Mouse (Mus musculus): ENCODE measurements at regions not wholly inside any gene's neighbourhood (a gene's known extent, or its start where the extent isn't known, plus 50 kb on each side); places are given as distances from the start of the nearest gene placed in this dataset.

- Histone ChIP-seq H3K36me3 (ENCODE audit: control insufficient read depth, insufficient read depth, low read length) (no peaks in the 10 kb centered on the region), H3K4me2 (ENCODE audit: low read length) (no peak overlapping the region), H3K27ac (replicated peaks in 1 of 2; ENCODE audit: control insufficient read depth in 1 of 2, insufficient read depth in 1 of 2, low read depth in 2 of 2, low read length in 2 of 2) (no peak overlapping the region), H3K4me3 (ENCODE audit: control insufficient read depth in 1 of 2, insufficient read depth in 1 of 2, low read depth in 1 of 2, low read length in 2 of 2) (no peak overlapping the region), H3K4me1 (ENCODE audit: control insufficient read depth in 2 of 2, insufficient read depth in 2 of 2, low read length in 2 of 2) (no peaks in the 10 kb centered on the region; a peak in 1 of 4 replicates), H3K27me3 (ENCODE audit: control insufficient read depth, insufficient read depth, low read length) (no peaks in the 10 kb centered on the region), H3K9ac (ENCODE audit: low read length) (no peak overlapping the region), H3K9me3 (ENCODE audit: control insufficient read depth, low read length) (no peaks in the 10 kb centered on the region)
- 66% methylated on average over 5 of the region's 5 CpGs for WGBS
- ATAC-seq (ENCODE audit: insufficient number of reproducible peaks, insufficient read depth, low FRiP score, low read depth): no peak
These were observed 61.6 kb downstream of the Spesp1 start for GRCm38 (mm10) chr9:62220451-62220850.

- ATAC-seq (ENCODE audit: insufficient number of reproducible peaks, insufficient read depth, low FRiP score, low read depth): no peak
These were observed 66.7 kb downstream of the Spesp1 start for GRCm38 (mm10) chr9:62215151-62215859.

GRCm38 (mm10) chr9:62214546-62214945 is 67.5 kb downstream of the Spesp1 start:
- no peak overlapping the region for H3K4me2 ChIP-seq (ENCODE audit: low read length)
- no peaks in the 10 kb centered on the region for H3K36me3 ChIP-seq (ENCODE audit: control insufficient read depth, insufficient read depth, low read length)
- no peaks in the 10 kb centered on the region for H3K4me1 ChIP-seq (ENCODE audit: control insufficient read depth in 2 of 2, insufficient read depth in 2 of 2, low read length in 2 of 2)
- no peaks in the 10 kb centered on the region for H3K27me3 ChIP-seq (ENCODE audit: control insufficient read depth, insufficient read depth, low read length)
- H3K4me3 ChIP-seq (ENCODE audit: control insufficient read depth in 1 of 2, insufficient read depth in 1 of 2, low read depth in 1 of 2, low read length in 2 of 2): no peak overlapping the region
- WGBS: 73% methylated on average over 4 of the region's 4 CpGs
- H3K27ac ChIP-seq (replicated peaks in 1 of 2; ENCODE audit: control insufficient read depth in 1 of 2, insufficient read depth in 1 of 2, low read depth in 2 of 2, low read length in 2 of 2): no peak overlapping the region
- no peaks in the 10 kb centered on the region for H3K9me3 ChIP-seq (ENCODE audit: control insufficient read depth, low read length)
- ATAC-seq (ENCODE audit: insufficient number of reproducible peaks, insufficient read depth, low FRiP score, low read depth): no peak
- H3K9ac ChIP-seq (ENCODE audit: low read length): no peak overlapping the region

More at GRCm38 (mm10) chr9:62215151-62215859, 66.7 kb downstream of the Spesp1 start:
- 75% methylated on average over 13 of the region's 13 CpGs for WGBS
- Histone ChIP-seq H3K4me3 (ENCODE audit: control insufficient read depth in 1 of 2, insufficient read depth in 1 of 2, low read depth in 1 of 2, low read length in 2 of 2) (no peak overlapping the region), H3K36me3 (ENCODE audit: control insufficient read depth, insufficient read depth, low read length) (no peaks in the 10 kb centered on the region), H3K4me2 (ENCODE audit: low read length) (no peak overlapping the region), H3K4me1 (ENCODE audit: control insufficient read depth in 2 of 2, insufficient read depth in 2 of 2, low read length in 2 of 2) (no peaks in the 10 kb centered on the region), H3K27ac (replicated peaks in 1 of 2; ENCODE audit: control insufficient read depth in 1 of 2, insufficient read depth in 1 of 2, low read depth in 2 of 2, low read length in 2 of 2) (no peak overlapping the region), H3K9me3 (ENCODE audit: control insufficient read depth, low read length) (no peaks in the 10 kb centered on the region), H3K9ac (ENCODE audit: low read length) (no peak overlapping the region), H3K27me3 (ENCODE audit: control insufficient read depth, insufficient read depth, low read length) (no peaks in the 10 kb centered on the region)

GRCm38 (mm10) chr9:62212615-62213014 is 69.4 kb downstream of the Spesp1 start:
- Histone ChIP-seq H3K9ac (ENCODE audit: low read length) (no peak overlapping the region), H3K4me3 (ENCODE audit: control insufficient read depth in 1 of 2, insufficient read depth in 1 of 2, low read depth in 1 of 2, low read length in 2 of 2) (no peak overlapping the region), H3K9me3 (ENCODE audit: control insufficient read depth, low read length) (no peaks in the 10 kb centered on the region), H3K27ac (replicated peaks in 1 of 2; ENCODE audit: control insufficient read depth in 1 of 2, insufficient read depth in 1 of 2, low read depth in 2 of 2, low read length in 2 of 2) (no peak overlapping the region), H3K4me1 (ENCODE audit: control insufficient read depth in 2 of 2, insufficient read depth in 2 of 2, low read length in 2 of 2) (no peaks in the 10 kb centered on the region), H3K36me3 (ENCODE audit: control insufficient read depth, insufficient read depth, low read length) (no peaks in the 10 kb centered on the region), H3K27me3 (ENCODE audit: control insufficient read depth, insufficient read depth, low read length) (no peaks in the 10 kb centered on the region), H3K4me2 (ENCODE audit: low read length) (no peak overlapping the region)
- no peak for ATAC-seq (ENCODE audit: insufficient number of reproducible peaks, insufficient read depth, low FRiP score, low read depth)
- 49% methylated on average over 6 of the region's 6 CpGs for WGBS

- Histone ChIP-seq H3K9ac (ENCODE audit: low read length) (no peak overlapping the region), H3K36me3 (ENCODE audit: control insufficient read depth, insufficient read depth, low read length) (no peaks in the 10 kb centered on the region), H3K4me1 (ENCODE audit: control insufficient read depth in 2 of 2, insufficient read depth in 2 of 2, low read length in 2 of 2) (no peaks in the 10 kb centered on the region), H3K27ac (replicated peaks in 1 of 2; ENCODE audit: control insufficient read depth in 1 of 2, insufficient read depth in 1 of 2, low read depth in 2 of 2, low read length in 2 of 2) (no peak overlapping the region), H3K4me3 (ENCODE audit: control insufficient read depth in 1 of 2, insufficient read depth in 1 of 2, low read depth in 1 of 2, low read length in 2 of 2) (no peak overlapping the region), H3K27me3 (ENCODE audit: control insufficient read depth, insufficient read depth, low read length) (no peaks in the 10 kb centered on the region), H3K9me3 (ENCODE audit: control insufficient read depth, low read length) (no peaks in the 10 kb centered on the region), H3K4me2 (ENCODE audit: low read length) (no peak overlapping the region)
- ATAC-seq (ENCODE audit: insufficient number of reproducible peaks, insufficient read depth, low FRiP score, low read depth): no peak
- 81% methylated on average over 5 of the region's 5 CpGs for WGBS
These were observed 71.2 kb downstream of the Spesp1 start for GRCm38 (mm10) chr9:62210815-62211214.

- Histone ChIP-seq H3K4me3 (ENCODE audit: control insufficient read depth in 1 of 2, insufficient read depth in 1 of 2, low read depth in 1 of 2, low read length in 2 of 2) (no peak overlapping the region), H3K9ac (ENCODE audit: low read length) (no peak overlapping the region), H3K4me2 (ENCODE audit: low read length) (no peak overlapping the region), H3K36me3 (ENCODE audit: control insufficient read depth, insufficient read depth, low read length) (no peaks in the 10 kb centered on the region), H3K27me3 (ENCODE audit: control insufficient read depth, insufficient read depth, low read length) (no peaks in the 10 kb centered on the region), H3K27ac (replicated peaks in 1 of 2; ENCODE audit: control insufficient read depth in 1 of 2, insufficient read depth in 1 of 2, low read depth in 2 of 2, low read length in 2 of 2) (no peak overlapping the region), H3K9me3 (ENCODE audit: control insufficient read depth, low read length) (no peaks in the 10 kb centered on the region), H3K4me1 (ENCODE audit: control insufficient read depth in 2 of 2, insufficient read depth in 2 of 2, low read length in 2 of 2) (no peaks in the 10 kb centered on the region)
- 49% methylated on average over 5 of the region's 5 CpGs for WGBS
- no peak for ATAC-seq (ENCODE audit: insufficient number of reproducible peaks, insufficient read depth, low FRiP score, low read depth)
These were observed 73.6 kb downstream of the Spesp1 start for GRCm38 (mm10) chr9:62208436-62208835.

GRCm38 (mm10) chr9:62205264-62205663 is 76.7 kb downstream of the Spesp1 start:
- no peak overlapping the region for H3K9ac ChIP-seq (ENCODE audit: low read length)
- WGBS: 61% methylated on average over 4 of the region's 4 CpGs
- no peaks in the 10 kb centered on the region for H3K9me3 ChIP-seq (ENCODE audit: control insufficient read depth, low read length)
- no peak for ATAC-seq (ENCODE audit: insufficient number of reproducible peaks, insufficient read depth, low FRiP score, low read depth)
- H3K4me2 ChIP-seq (ENCODE audit: low read length): no peak overlapping the region
- H3K36me3 ChIP-seq (ENCODE audit: control insufficient read depth, insufficient read depth, low read length): no peaks in the 10 kb centered on the region
- no peak overlapping the region for H3K4me3 ChIP-seq (ENCODE audit: control insufficient read depth in 1 of 2, insufficient read depth in 1 of 2, low read depth in 1 of 2, low read length in 2 of 2)
- H3K27ac ChIP-seq (replicated peaks in 1 of 2; ENCODE audit: control insufficient read depth in 1 of 2, insufficient read depth in 1 of 2, low read depth in 2 of 2, low read length in 2 of 2): no peak overlapping the region
- no peaks in the 10 kb centered on the region for H3K4me1 ChIP-seq (ENCODE audit: control insufficient read depth in 2 of 2, insufficient read depth in 2 of 2, low read length in 2 of 2)
- no peaks in the 10 kb centered on the region for H3K27me3 ChIP-seq (ENCODE audit: control insufficient read depth, insufficient read depth, low read length)

GRCm38 (mm10) chr9:62203556-62203955 is 78.5 kb downstream of the Spesp1 start:
- peaks cover 0 to 6% of the 10 kb centered on the region in 2 experiments; a peak in 3 of 4 replicates for H3K4me1 ChIP-seq (ENCODE audit: control insufficient read depth in 2 of 2, insufficient read depth in 2 of 2, low read length in 2 of 2)
- no peaks in the 10 kb centered on the region for H3K9me3 ChIP-seq (ENCODE audit: control insufficient read depth, low read length)
- no peaks in the 10 kb centered on the region for H3K36me3 ChIP-seq (ENCODE audit: control insufficient read depth, insufficient read depth, low read length)
- H3K27me3 ChIP-seq (ENCODE audit: control insufficient read depth, insufficient read depth, low read length): no peaks in the 10 kb centered on the region
- no peak overlapping the region for H3K4me2 ChIP-seq (ENCODE audit: low read length)
- no peak overlapping the region for H3K9ac ChIP-seq (ENCODE audit: low read length)
- no peak for ATAC-seq (ENCODE audit: insufficient number of reproducible peaks, insufficient read depth, low FRiP score, low read depth)
- no peak overlapping the region for H3K27ac ChIP-seq (replicated peaks in 1 of 2; ENCODE audit: control insufficient read depth in 1 of 2, insufficient read depth in 1 of 2, low read depth in 2 of 2, low read length in 2 of 2)
- H3K4me3 ChIP-seq (ENCODE audit: control insufficient read depth in 1 of 2, insufficient read depth in 1 of 2, low read depth in 1 of 2, low read length in 2 of 2): no peak overlapping the region
- 48% methylated on average over 4 of the region's 4 CpGs for WGBS
